Mouse (Mus musculus) CH12.LX (cell line): ENCODE measurements at regions not wholly inside any gene's neighbourhood (a gene's known extent, or its start where the extent isn't known, plus 50 kb on each side); places are given as distances from the start of the nearest gene placed in this dataset.

Experiments used
- E2F4 ChIP-seq: IDR thresholded peaks from 2 replicates; pipeline ENCODE4 v1.6.1; 2011; ENCODE audit warnings: low read depth, low read length, improper control_type of control experiment; ENCODE audit not compliant: insufficient replicate concordance
- NELFE ChIP-seq: IDR thresholded peaks from 2 replicates; pipeline ENCODE4 v1.6.1; 2011; ENCODE audit warnings: low read depth, low read length, improper control_type of control experiment
- ZMIZ1 ChIP-seq: IDR thresholded peaks from 2 replicates; pipeline ENCODE4 v1.6.1; 2012; ENCODE audit warnings: low read depth, mild to moderate bottlenecking, inconsistent platforms, low read length, improper control_type of control experiment

DNA sequence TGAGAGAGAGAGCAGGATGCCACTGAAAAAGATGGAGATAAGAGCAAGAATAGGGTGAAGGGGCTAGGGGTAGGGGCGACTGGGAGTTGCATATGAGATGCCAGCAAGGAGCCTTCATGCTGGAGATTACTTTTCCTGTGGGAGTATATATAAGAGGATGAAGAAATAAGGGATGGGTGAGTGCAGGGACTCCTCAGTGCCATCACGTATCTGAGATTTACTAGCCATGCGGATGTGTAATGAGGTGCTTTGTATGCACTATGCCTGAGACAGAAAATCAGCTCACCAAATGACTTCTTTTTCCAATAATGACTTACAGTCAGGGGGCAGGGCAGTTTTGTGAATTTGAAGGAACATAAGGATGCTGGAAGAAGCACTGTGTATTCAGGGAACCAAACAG is 302.7 kb upstream of the Nova1 start:
- TF ChIP-seq ZMIZ1 (no peak), E2F4 (no peak), NELFE (no peak)
